Mouse (Mus musculus) layer of hippocampus, postnatal 10 days (tissue): ENCODE data around the gene Alg1. TPM values are rescaled to one million over a fixed set of nuclear protein-coding genes. Genes with fewer than 3 reads are reported as not detected.

Experiments
- DNase-seq, 2 experiments: peaks; one replicate each; pipeline ENCODE4 v3.0.0; 2021; ENCODE audit warnings: low spot score in 2 of 2
- microRNA-seq, 2 experiments: library from miRNA; unstranded; fragments of <30 nt; microRNA quantifications; one replicate each; pipeline ENCODE4 v1.2.0; 2021
- total RNA-seq, 2 experiments: library from RNA; stranded (reverse); gene quantifications; 2 replicates each; pipeline ENCODE4 v1.2.3; 2021

The Alg1 gene
- total RNA-seq, 2 experiments from 2014 or later = 29.7 to 32.3 TPM

- no peak for DNase-seq
Observed at GRCm38 (mm10) chr16:5232982-5233381, 439 bp upstream of the Alg1 start.

- DNase-seq = no peak
Observed at GRCm38 (mm10) chr16:5242355-5242754, 8.9 kb downstream of the Alg1 start.

GRCm38 (mm10) chr16:5242882-5243281 is 9.5 kb downstream of the Alg1 start:
- no peak for DNase-seq

GRCm38 (mm10) chr16:5244411-5244810 is 11.0 kb downstream of the Alg1 start:
- DNase-seq = peak; percentile 66 to 69

GRCm38 (mm10) chr16:5250891-5251290 is 17.5 kb downstream of the Alg1 start:
- no peak for DNase-seq

GRCm38 (mm10) chr16:5252260-5252659 is 18.8 kb downstream of the Alg1 start:
- no peak for DNase-seq

- peak; percentile 74 to 75 for DNase-seq
Observed at GRCm38 (mm10) chr16:5254346-5255025, 21.1 kb downstream of the Alg1 start.

- peak in 1 of 2 experiments; percentile 32 for DNase-seq
Observed at GRCm38 (mm10) chr16:5255081-5255740, 21.8 kb downstream of the Alg1 start.

GRCm38 (mm10) chr16:5255779-5256496 is 22.5 kb downstream of the Alg1 start, which contains the start of gene Eef2kmt:
TSS of gene Eef2kmt (minus strand) at chr16:5255983.
- peak; percentile 97 to 98 for DNase-seq

GRCm38 (mm10) chr16:5263156-5263555 is 29.7 kb downstream of the Alg1 start:
- DNase-seq = no peak

- no peak for DNase-seq
Observed at GRCm38 (mm10) chr16:5263926-5264325, 30.5 kb downstream of the Alg1 start.

GRCm38 (mm10) chr16:5271411-5272035 is 38.1 kb downstream of the Alg1 start:
- no peak for DNase-seq

GRCm38 (mm10) chr16:5272371-5272770 is 39.0 kb downstream of the Alg1 start:
- no peak for DNase-seq

GRCm38 (mm10) chr16:5279571-5280222 is 46.3 kb downstream of the Alg1 start:
- no peak for DNase-seq

GRCm38 (mm10) chr16:5282686-5283085 is 49.3 kb downstream of the Alg1 start:
- DNase-seq = no peak

GRCm38 (mm10) chr16:5285376-5285775 is 52.0 kb downstream of the Alg1 start:
- no peak for DNase-seq

Small RNAs within 50 kb of the gene (microRNA-seq; reads per million reads assigned to microRNA genes)
- gene Gm23689 (0 reads per million in 2 experiments), gene Gm26095 (0 reads per million in 2 experiments), gene Mir6364 (0 reads per million in 2 experiments)

Other genes with a start within 250 kb of the Alg1 start
- not detected for gene Sept12, start 235.8 kb upstream of the Alg1 start, total RNA-seq
- gene Smim22, start 226.3 kb upstream of the Alg1 start, total RNA-seq = not detected
- 100 to 1,000 TPM; 202 to 206 TPM for gene Rogdi, start 220.1 kb upstream of the Alg1 start, total RNA-seq
- 100 to 1,000 TPM; 129 to 132 TPM for gene Glyr1, start 183.8 kb upstream of the Alg1 start, total RNA-seq
- gene Ubn1, start 183.6 kb upstream of the Alg1 start, total RNA-seq = 10 to 100 TPM; 34.1 to 36.5 TPM
- under 1 TPM; 0.51 to 0.91 TPM for gene Ppl, start 101.2 kb upstream of the Alg1 start, total RNA-seq
- gene Sec14l5, start 86.5 kb upstream of the Alg1 start, total RNA-seq = under 1 TPM; 0.29 to 0.89 TPM
- gene Nagpa, start 29.6 kb upstream of the Alg1 start, total RNA-seq = 1 to 10 TPM; 7.7 to 9.2 TPM
- gene AU021092, start 11.3 kb upstream of the Alg1 start, total RNA-seq = 10 to 100 TPM; 12.1 to 13.6 TPM
- gene Eef2kmt, start 22.4 kb downstream of the Alg1 start, total RNA-seq = 1 to 10 TPM; 3.5 to 5.0 TPM